Mouse (Mus musculus): ENCODE measurements at regions not wholly inside any gene's neighbourhood (a gene's known extent, or its start where the extent isn't known, plus 50 kb on each side); places are given as distances from the start of the nearest gene placed in this dataset.
A peak's percentile ranks its signal among the peaks of the same experiment; 100 is the strongest.

GRCm38 (mm10) chr9:47399598-47399997 lies 130.4 kb upstream of the Cadm1 start:
- DNase-seq: no peak

DNA sequence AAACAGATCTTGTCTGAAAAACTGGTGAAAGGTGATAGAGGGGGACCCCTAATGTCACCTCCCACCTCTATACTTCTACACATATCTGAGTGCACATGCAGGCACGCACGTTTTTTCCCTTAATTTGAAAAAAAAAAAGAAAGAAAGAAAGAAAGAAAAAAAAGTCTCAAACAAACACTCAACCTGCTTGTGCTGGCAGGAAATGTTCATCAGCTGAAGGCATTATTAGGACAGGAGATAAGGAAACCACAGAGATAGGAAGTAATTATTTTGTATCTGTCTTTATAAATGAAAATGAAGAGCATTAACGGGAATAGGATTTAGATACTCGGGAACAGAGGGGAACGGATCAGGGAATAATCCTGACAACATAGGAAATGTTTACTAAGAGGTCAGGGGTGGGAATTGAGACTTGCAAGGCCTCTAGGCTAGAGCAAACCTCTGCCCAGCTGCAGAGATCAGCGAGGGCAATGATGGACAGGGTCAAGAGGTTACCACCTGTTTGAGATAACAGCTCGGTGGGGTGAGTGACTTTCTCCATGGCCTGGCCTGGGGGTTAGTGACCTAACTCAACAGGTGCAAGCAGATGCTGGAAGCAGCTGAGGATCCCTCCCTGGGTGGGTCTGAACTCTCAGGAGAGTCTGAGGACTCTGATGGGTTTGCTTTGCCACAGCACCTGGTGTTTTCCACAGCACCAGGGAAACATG lies 129.7 kb upstream of the Cadm1 start:
- DNase-seq: no peak

DNA sequence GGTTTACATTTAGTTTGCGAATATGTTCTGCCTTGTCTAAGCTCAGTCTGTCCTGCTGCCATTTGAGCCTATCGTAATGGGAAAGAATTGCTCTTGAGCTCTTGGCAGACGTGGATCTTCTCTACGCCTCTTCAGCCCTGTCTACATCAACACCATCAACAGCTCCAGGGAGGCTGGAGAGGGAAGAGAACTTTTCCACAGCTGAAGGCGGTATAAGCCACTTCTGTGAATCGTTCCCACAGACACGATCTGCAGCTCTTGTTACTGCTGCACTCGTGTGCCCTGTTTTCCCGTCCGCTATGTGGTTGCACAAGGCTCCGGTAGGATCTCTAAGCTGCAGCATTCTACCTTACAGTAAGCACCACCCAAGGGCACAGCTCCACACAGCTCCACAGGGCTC lies 128.5 kb upstream of the Cadm1 start:
- DNase-seq: no peak

GRCm38 (mm10) chr9:47403317-47403716 lies 126.7 kb upstream of the Cadm1 start:
- DNase-seq: no peak

DNA sequence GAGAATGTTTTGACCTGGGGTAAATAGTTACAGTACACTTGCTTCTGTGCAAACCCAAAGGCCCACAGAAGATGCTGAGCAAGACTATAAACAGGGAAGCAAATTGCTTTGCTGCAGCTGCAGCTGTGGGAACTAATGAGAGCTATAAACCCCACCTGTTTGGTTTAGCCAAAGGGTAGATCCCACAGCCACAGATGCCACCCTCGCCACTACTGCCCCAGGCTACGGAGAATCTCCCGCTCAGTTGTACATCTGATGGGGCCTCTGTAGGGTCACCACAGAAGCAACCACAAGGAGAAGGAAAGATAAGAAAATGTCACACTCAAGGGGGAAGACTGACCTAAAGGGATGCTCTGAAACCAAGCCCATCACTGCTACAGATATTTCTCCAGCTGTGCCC lies 125.2 kb upstream of the Cadm1 start:
- no peak for DNase-seq

DNA sequence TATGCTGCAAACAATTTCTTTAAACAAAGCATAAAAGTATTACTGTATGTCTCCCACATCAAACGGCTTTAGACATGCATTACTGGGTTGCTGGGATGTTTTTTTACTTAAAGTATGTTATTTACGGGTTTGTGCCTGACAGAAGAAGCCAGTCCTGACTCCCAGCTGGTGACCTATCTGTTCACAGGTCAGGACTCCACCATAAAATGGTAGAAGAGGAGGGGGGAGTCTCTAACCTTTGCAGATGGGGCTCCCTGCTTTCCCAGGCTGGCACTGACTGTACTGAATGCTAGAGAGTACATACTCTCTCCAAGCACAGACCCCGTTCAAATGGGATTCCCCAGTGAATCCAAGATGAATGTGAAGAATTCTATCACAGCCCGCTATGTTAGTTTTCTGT lies 124.4 kb upstream of the Cadm1 start:
- no peak for DNase-seq

DNA sequence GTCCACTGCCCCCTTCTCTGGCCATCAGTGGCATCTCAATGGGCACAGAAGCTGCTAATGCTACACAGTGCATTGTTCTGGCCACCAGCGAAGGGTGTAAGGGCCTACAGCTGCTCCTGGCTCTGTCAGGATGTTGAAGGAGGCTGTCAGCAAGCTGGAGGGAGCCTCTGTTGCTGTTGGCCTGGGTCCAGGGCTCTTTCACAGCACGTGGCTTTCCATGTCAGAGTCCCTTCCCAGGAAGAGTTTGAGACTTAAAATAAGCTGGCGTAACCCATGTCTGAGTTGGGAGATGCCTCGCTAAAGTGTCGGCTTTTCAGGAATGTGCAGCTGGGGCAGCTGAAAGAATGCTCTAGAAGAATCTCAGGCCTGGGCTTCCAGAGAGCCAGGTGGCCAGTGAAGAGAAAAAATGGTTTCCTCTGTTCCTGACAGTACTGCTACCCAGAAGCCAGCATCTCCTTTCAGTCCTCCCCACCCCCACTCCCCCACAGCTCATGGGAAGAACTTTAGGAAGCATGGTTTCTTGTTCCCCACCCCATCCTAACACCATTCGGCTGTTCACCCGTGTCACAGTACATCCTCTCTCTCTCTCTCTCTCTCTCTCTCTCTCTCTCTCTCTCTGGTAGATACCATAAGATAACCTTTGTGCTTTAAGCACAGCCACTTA lies 122.8 kb upstream of the Cadm1 start:
- peak; percentile 46 for DNase-seq

DNA sequence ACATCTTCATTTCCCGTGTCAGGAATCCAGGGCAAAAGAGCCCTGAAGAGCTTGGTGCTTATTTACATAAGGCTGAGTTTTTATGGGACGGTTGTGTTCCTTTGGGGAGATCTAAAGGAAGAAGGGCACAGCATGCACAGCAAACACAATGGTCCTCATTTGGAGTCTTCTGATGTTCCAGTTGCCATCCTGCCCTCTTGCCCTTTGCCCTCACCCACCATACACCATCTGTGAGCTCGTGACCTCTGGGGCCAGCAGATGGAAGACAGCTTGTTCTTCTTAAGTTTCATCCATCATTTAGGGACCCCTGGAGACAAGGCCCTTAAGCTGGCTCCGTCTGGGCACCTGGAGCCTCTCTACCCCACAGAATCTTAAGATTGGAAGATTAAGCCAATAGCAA lies 121.9 kb upstream of the Cadm1 start:
- DNase-seq: no peak

DNA sequence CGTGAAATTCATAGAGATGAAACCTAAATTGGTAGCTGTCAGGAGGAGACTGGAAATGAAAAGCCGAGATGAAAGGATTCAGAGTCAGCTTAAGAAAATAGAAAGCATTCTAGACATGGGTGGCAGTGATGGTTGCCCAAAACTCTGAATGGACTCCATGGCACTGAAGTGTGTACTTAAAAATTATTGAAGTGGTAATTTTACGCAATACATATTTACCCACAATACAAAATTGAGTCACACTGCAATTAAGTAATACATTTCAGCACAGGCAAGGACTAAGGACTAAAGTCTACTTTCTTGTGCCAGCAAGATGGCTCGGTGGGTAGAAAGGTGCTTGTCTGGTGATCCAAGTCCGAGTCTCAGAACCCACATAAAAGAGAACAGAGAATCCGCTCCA lies 120.4 kb upstream of the Cadm1 start:
- no peak for DNase-seq

DNA sequence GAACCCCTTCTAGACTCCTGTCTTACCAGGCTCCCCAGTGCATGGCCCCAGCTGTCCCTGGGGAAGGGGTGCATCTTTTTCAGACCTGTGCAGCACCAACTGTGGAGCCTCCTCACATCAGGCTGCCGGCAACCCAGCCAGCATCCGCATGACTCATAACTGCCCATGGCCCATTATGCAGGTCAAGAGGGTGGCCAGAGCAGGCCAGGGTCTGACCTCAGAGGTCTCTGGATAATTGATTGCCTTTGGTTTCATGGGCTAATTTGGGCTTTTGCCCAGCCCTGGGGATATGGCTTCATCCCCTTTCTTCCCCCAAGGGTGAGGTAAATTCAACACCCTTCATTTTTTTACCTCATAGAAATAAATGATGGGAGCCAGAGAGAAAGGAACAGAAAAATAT lies 117.2 kb upstream of the Cadm1 start:
- DNase-seq: no peak

DNA sequence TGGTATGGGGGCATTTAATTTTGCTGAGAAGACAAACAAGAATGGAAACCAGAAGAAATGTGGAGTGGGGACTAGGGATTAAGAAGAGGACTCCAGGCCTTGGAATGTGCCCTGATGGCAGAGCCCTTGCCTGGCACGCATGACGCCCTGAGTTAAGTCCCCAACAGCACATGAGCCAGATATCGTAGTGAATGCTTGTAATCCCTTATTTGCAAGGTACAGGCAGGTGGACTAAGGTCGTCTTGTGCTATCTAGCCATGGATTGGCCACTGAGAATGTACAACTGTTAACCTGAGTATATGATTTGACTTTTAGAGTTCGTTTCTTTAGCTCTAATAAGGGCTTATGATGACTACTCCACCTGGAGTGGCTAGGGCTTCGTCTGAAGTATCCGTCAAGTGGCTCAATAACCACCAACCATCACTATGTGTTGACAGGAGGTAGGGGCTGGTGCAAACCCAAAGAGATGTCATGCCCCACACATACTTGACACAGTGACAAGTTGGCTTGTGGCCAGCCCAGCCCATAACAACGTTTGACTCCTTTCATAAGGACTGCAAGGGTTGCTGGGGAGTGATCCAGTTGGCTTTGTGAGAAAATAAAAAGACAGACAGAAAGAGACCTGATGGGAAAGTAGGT lies 115.5 kb upstream of the Cadm1 start:
- no peak for DNase-seq

DNA sequence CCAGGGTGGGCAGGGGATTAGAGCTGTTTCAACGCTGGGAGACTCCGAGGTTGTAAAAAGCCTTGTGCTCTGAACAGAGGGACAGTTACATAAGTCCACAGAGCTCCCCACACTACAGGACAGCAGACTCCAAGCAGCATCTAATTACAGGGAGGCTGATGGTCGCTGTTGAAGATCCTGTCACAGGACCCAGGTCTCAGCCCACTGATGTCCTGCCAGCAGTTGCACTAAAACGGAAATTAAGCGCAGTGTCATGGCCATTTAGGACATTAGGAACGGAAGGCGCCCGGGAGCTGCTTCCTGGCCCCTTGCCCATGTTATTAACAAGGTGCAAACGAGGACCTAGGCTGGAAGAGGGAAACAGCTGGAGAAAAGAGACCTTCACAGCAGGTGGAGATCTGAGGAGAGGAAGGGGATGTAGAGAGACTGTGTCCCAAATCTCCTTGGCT lies 107.8 kb upstream of the Cadm1 start:
- peak; percentile 72 for DNase-seq

DNA sequence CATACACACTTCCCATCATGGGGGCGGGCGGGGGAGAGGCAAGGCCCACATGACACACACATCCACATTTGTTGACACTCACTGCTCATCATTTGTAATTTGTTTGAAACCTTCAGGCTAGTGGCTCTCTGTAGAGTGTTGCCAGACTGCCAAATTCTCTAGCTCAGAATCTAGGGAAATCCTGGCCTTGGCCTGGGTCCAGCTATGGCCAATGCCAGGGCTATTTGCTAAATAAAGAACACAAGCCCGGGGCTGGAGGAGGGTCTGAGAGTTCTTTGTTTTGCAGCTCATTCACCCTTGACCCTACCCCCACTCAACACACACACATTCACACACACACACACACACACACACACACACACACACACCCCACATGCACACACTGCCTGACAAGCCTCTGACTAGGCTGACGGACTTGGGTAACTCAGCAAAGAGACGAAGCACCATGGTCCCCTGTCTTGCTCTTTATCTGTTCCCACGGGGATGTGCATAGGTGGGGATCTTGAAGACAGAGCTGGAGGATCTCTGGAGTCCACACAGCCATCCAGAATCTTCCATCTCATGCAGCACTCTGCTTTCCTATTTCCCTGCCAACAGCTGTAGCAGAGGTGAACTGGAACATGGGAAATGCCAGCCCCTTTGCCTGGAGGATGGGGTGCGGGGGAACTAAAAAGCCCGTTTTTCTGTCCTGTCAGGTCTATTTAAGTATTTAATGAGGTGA lies 107.1 kb upstream of the Cadm1 start:
- peak; percentile 56 for DNase-seq

GRCm38 (mm10) chr9:47423462-47423832 lies 106.5 kb upstream of the Cadm1 start:
- DNase-seq: no peak

- DNase-seq: no peak
Measured at GRCm38 (mm10) chr9:47424191-47424590, 105.8 kb upstream of the Cadm1 start.

DNA sequence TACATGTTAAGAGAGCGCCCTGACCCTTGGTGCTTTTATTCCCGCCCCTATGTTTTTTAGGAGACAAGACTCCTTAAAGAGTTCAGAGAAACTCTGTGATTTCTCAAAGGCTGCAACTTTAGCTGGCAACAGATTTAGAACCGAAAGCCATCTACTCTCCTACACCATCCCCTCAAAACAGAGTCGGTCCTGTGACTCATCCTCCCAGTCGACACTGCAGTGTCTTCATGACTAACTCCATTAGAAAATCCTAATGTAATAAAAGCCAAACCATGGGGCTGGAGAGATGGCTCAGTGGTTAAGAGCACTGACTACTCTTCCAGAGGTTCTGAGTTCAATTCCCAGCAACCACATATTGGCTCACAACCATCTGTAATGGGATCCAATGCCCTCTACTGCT lies 103.3 kb upstream of the Cadm1 start:
- DNase-seq: no peak

DNA sequence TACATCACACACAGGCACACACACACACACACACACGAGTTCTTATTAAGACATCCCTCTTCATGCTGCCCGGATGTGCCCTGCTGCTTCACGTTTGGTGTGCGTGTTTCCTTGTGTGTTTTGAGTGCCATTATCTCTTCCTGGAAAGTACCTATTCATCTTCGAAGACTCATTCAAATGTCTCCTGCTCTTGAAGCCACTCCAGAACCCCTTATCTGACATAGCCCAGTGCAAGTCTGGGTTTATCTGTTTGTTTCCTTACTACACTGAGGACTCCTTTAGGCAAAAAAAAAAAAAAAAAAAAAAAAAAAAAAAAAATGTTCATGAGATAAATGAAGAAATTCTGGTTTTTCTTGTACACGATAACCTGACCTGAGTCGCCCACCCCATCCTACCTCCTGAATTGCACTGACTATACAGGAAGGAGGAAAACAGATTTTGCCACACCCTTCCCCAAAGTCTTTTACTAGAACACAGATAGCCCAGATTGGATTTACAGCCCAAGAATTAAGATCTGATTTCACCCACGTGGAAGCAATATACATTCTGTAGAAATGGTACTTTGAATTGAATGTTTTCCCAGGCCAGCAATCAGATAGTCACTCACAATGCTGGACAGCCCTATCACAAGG lies 101.1 kb upstream of the Cadm1 start:
- DNase-seq: no peak

DNA sequence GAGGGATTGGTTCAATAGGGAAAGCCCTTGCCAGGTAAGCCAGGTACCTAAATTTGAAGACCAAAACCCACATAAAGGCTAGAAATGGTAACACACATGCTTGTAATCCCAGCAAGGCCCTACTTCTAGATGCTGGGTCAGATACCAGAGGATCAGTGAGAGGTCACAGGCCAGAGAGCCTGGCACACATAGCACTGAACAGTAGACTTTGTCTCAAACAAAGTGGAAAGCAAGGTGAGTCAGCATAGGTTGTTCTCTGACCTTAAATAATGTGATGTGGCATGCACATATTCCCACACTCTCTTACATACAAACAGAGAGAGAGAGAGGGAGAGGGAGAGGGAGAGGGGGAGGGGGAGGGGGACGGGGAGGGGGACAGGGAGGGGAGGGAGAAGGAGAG lies 100.3 kb upstream of the Cadm1 start:
- DNase-seq: no peak

DNA sequence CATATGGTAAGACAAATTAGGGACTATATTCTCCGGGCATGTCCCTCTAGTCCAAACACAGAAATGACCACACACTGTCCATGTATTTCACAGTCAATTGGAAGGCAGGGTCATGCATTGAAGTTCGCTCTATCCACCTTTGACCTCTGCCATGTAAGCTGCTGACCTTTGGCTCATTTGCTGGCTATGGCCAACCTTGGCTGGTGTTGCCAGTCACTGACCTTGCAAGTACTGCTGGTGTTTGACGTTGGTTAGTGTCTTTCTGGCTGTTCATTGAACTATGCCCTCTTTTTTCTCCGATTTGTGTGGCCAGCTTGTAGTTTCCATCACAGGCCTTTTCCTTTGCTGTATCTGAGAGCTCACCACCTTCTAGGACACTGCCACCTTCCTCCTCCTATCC lies 97.3 kb upstream of the Cadm1 start:
- no peak for DNase-seq

GRCm38 (mm10) chr9:47433185-47433584 lies 96.8 kb upstream of the Cadm1 start:
- DNase-seq: no peak

DNA sequence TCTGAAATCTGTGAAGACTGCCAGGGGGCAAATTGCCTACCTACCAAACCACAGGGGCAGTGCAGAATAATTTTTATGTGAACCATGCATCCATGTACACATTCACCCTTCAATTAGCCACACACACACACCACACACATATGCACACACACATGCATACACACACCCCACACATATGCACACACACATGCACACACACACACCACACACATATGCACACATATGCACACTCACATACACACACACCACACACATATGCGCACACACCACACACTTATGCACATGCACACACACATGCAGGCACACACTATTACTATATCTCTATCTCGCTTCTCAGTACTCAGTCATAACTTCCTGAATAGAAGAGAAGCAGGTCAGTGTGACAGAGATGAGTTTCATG lies 95.9 kb upstream of the Cadm1 start:
- DNase-seq: no peak

DNA sequence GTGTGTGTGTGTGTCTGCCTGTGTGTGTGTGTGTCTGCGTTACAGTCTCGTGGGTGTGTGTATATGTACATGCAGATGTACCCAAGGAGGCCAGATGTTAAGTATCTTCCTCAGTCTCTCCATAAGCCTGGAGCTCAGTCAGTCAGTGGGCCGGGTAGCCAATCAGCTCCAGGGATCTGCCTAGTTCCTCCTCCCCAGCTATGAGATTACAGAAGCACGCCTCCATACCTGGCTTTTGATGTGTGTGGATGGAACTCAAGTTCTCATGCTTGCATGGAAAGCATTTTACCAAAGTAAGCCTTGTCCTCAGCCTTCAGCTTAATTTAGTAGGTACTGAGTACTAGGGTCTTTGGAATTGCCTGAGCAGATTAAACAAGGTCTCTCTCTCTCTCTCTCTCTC lies 91.0 kb upstream of the Cadm1 start:
- DNase-seq: no peak

DNA sequence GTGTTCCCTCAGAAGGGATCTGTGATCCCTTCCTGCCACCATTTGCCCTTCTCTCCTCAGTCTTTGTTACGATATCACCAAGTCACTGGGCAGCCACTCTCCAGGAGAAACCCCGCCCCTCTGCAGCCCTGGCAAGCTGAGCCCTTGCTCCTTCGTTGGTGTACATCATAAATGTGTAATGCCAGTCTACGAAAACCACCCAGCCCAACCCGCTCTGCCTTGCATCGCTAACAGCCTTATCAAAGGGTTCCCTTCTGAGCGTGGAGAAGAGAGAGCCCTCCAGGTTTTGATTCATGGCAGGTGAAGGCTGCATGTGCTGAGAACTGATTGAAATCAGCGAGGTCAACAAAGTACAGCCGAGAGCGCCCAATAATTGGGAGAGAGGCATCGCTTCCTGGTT lies 90.5 kb upstream of the Cadm1 start:
- no peak for DNase-seq
